Mouse (Mus musculus) gastrocnemius, adult 18-20 months (tissue): ENCODE results near the gene Zfp692. TPM values are rescaled to one million over a fixed set of nuclear protein-coding genes. Genes with fewer than 3 reads are reported as not detected.
"Not testable (repeated sequence)": the region's sequence is repeated elsewhere in the genome, so short reads cannot be mapped to it uniquely, and the experiment has no call there.

Source experiments
- DNase-seq: peaks from one replicate; pipeline ENCODE4 v3.0.0; 2021; ENCODE audit warnings: low spot score
- long read RNA-seq, 2 experiments: library from polyadenylated mRNA; stranded (forward); transcript quantifications; one replicate each; pipeline ENCODE4 v2.0.0; 2021
- total RNA-seq, 2 experiments: library from RNA; stranded (reverse); gene quantifications; 2 replicates each; pipeline ENCODE4 v1.2.3; 2021

Zfp692 gene
- 1 to 10 TPM; 3.9 to 4.1 TPM for total RNA-seq
- long read RNA-seq, experiment 1, partial matches to known transcripts: 2 of 6 reads
- long read RNA-seq, experiment 1, other reads (novel, unspliced or antisense): 1 of 6 reads
- long read RNA-seq, experiment 2, partial matches to known transcripts: 0 of 5 reads
- long read RNA-seq, experiment 2, other reads (novel, unspliced or antisense): 5 of 5 reads

- peak; percentile 96 for DNase-seq
Measured at GRCm38 (mm10) chr11:58306860-58307308, at the start of gene Zfp692. Gene Zfp692, plus strand, starts transcription at chr11:58307069.

- no peak for DNase-seq
Measured at GRCm38 (mm10) chr11:58257816-58258215, 49.1 kb upstream of the Zfp692 start.

GRCm38 (mm10) chr11:58260156-58260555 is 46.7 kb upstream of the Zfp692 start:
- no peak for DNase-seq

- no peak for DNase-seq
Measured at GRCm38 (mm10) chr11:58261826-58262225, 45.0 kb upstream of the Zfp692 start.

- DNase-seq: no peak
Measured at GRCm38 (mm10) chr11:58262336-58262735, 44.5 kb upstream of the Zfp692 start.

GRCm38 (mm10) chr11:58263516-58263915 is 43.4 kb upstream of the Zfp692 start:
- no peak for DNase-seq

GRCm38 (mm10) chr11:58264546-58264945 is 42.3 kb upstream of the Zfp692 start:
- DNase-seq: no peak

GRCm38 (mm10) chr11:58268285-58268684 is 38.6 kb upstream of the Zfp692 start:
- DNase-seq: no peak

- DNase-seq: no peak
Measured at GRCm38 (mm10) chr11:58274572-58274971, 32.3 kb upstream of the Zfp692 start, which contains the start of gene 4930438A08Rik. Gene 4930438A08Rik, plus strand, starts transcription at chr11:58274799.

- DNase-seq: no peak
Measured at GRCm38 (mm10) chr11:58275756-58276155, 31.1 kb upstream of the Zfp692 start.

- DNase-seq: no peak
Measured at GRCm38 (mm10) chr11:58281970-58282496, 24.8 kb upstream of the Zfp692 start.

- DNase-seq: no peak
Measured at GRCm38 (mm10) chr11:58282518-58282917, 24.4 kb upstream of the Zfp692 start.

GRCm38 (mm10) chr11:58289992-58290682 is 16.7 kb upstream of the Zfp692 start:
- no peak for DNase-seq

- DNase-seq: no peak
Measured at GRCm38 (mm10) chr11:58290812-58291211, 16.1 kb upstream of the Zfp692 start.

GRCm38 (mm10) chr11:58292791-58293190 is 14.1 kb upstream of the Zfp692 start:
- no peak for DNase-seq

GRCm38 (mm10) chr11:58297396-58297795 is 9.5 kb upstream of the Zfp692 start:
- no peak for DNase-seq

- peak; percentile 67 for DNase-seq
Measured at GRCm38 (mm10) chr11:58301057-58301456, 5.8 kb upstream of the Zfp692 start.

- DNase-seq: peak; percentile 96
Measured at GRCm38 (mm10) chr11:58301837-58302754, 4.8 kb upstream of the Zfp692 start.

- DNase-seq: no peak
Measured at GRCm38 (mm10) chr11:58302774-58303445, 4.0 kb upstream of the Zfp692 start.

- DNase-seq: no peak
Measured at GRCm38 (mm10) chr11:58303594-58303993, 3.3 kb upstream of the Zfp692 start.

GRCm38 (mm10) chr11:58305299-58305698 is 1.6 kb upstream of the Zfp692 start:
- DNase-seq: not testable (repeated sequence)
